Mouse (Mus musculus) liver, embryonic 12.5 days (tissue): ENCODE data around the gene Nfe2l2. TPM values are rescaled to one million over a fixed set of nuclear protein-coding genes. Genes with fewer than 3 reads are reported as not detected.
"Not testable (repeated sequence)": the region's sequence is repeated elsewhere in the genome, so short reads cannot be mapped to it uniquely, and the experiment has no call there.

Experiments used
- ATAC-seq: fragments of 200-750 bp; cut with Nextera tagmentation; 2 replicates; pipeline ENCODE4 v1.8.0; 2017; ENCODE audit warnings: moderate number of reproducible peaks, mild to moderate bottlenecking, moderate library complexity
- H3K27ac ChIP-seq: fragments of 300-500 bp; sonication (generic); 2 replicates; pipeline ENCODE4 v1.5.1; 2016; ENCODE audit warnings: mild to moderate bottlenecking
- H3K27me3 ChIP-seq: fragments of 300-500 bp; sonication (generic); replicated peaks from 2 replicates; pipeline ENCODE4 v1.6.1; 2016; ENCODE audit warnings: mild to moderate bottlenecking, moderate library complexity
- H3K36me3 ChIP-seq: fragments of 300-500 bp; sonication (generic); 2 replicates; pipeline ENCODE4 v1.6.1; 2016; ENCODE audit warnings: mild to moderate bottlenecking, moderate library complexity
- H3K4me1 ChIP-seq: fragments of 300-500 bp; sonication (generic); 2 replicates; pipeline ENCODE4 v1.6.1; 2016
- H3K4me2 ChIP-seq: fragments of 300-500 bp; sonication (generic); 2 replicates; pipeline ENCODE4 v1.6.1; 2016; ENCODE audit warnings: mild to moderate bottlenecking, moderate library complexity
- H3K4me3 ChIP-seq: fragments of 300-500 bp; sonication (generic); 2 replicates; pipeline ENCODE4 v1.5.1; 2016; ENCODE audit warnings: mild to moderate bottlenecking, moderate library complexity
- H3K9ac ChIP-seq: fragments of 300-500 bp; sonication (generic); 2 replicates; pipeline ENCODE4 v1.6.1; 2016; ENCODE audit warnings: mild to moderate bottlenecking, moderate library complexity
- H3K9me3 ChIP-seq: fragments of 300-500 bp; sonication (generic); replicated peaks from 2 replicates; pipeline ENCODE4 v1.6.1; 2016; ENCODE audit warnings: mild to moderate bottlenecking, moderate library complexity
- WGBS: fragments of 180-500 bp; shearing (Covaris S2); methylation state at CpG from one replicate; pipeline ENCODE4 v1.1.7; 2016; ENCODE audit not compliant: insufficient replicate concordance; 5-methylcytosine and 5-hydroxymethylcytosine counted together
- polyA plus RNA-seq: library from polyadenylated mRNA; unstranded; fragments of >200 nt; fragmentation: Nextera tagmentation; extraction: Ambion mirVana; gene quantifications from 2 replicates; pipeline ENCODE4 v1.2.1, GENCODE M21; 2016

Nfe2l2 gene
- polyA plus RNA-seq, 1 experiment from 2014 or later = 53.1 TPM

GRCm38 (mm10) chr2:75656924-75657323, 47.5 kb downstream of the Nfe2l2 start:
- Histone ChIP-seq H3K4me3 (no peak overlapping the region), H3K4me1 (peaks cover 41% of the 10 kb centered on the region), H3K27ac (peak overlapping the region; percentile 90), H3K36me3 (peaks cover 16% of the 10 kb centered on the region), H3K27me3 (no peaks in the 10 kb centered on the region), H3K4me2 (peak overlapping the region; percentile 79; the same call in 1 of the 2 replicates), H3K9me3 (no peaks in the 10 kb centered on the region), H3K9ac (peak overlapping the region; percentile 83)
- WGBS = 83% methylated on average over 5 of the region's 5 CpGs
- ATAC-seq = no peak

- WGBS = 83% methylated on average over 1 of the region's 1 CpGs
- Histone ChIP-seq H3K36me3 (0 out of 2 replicates have a peak, but pooled peaks cover 4% of the 10 kb centered on the region), H3K9ac (no peak overlapping the region), H3K27ac (no peak overlapping the region), H3K4me3 (no peak overlapping the region), H3K27me3 (no peaks in the 10 kb centered on the region), H3K4me2 (no peak overlapping the region), H3K4me1 (peaks cover 28% of the 10 kb centered on the region), H3K9me3 (no peaks in the 10 kb centered on the region)
- no peak for ATAC-seq
Measured at GRCm38 (mm10) chr2:75654679-75655078, 49.8 kb downstream of the Nfe2l2 start.

- no peak overlapping the region for H3K4me3 ChIP-seq
- H3K27me3 ChIP-seq = no peaks in the 10 kb centered on the region
- H3K27ac ChIP-seq = no peak overlapping the region
- peak; percentile 31; the same call in 1 of the 2 replicates for ATAC-seq
- 0 out of 2 replicates have a peak, but pooled peaks cover 4% of the 10 kb centered on the region for H3K36me3 ChIP-seq
- H3K9me3 ChIP-seq = no peaks in the 10 kb centered on the region
- no peak overlapping the region for H3K4me2 ChIP-seq
- H3K9ac ChIP-seq = no peak overlapping the region
- peaks cover 28% of the 10 kb centered on the region for H3K4me1 ChIP-seq
Measured at GRCm38 (mm10) chr2:75653150-75653549, 51.3 kb downstream of the Nfe2l2 start.

- peaks cover 8% of the 10 kb centered on the region for H3K4me1 ChIP-seq
- no peaks in the 10 kb centered on the region for H3K27me3 ChIP-seq
- ATAC-seq = no peak
- H3K4me2 ChIP-seq = no peak overlapping the region
- WGBS = 51% methylated on average over 1 of the region's 1 CpGs
- 0 out of 2 replicates have a peak, but pooled peaks cover 4% of the 10 kb centered on the region for H3K36me3 ChIP-seq
- H3K27ac ChIP-seq = no peak overlapping the region
- H3K9ac ChIP-seq = no peak overlapping the region
- H3K4me3 ChIP-seq = no peak overlapping the region
- no peaks in the 10 kb centered on the region for H3K9me3 ChIP-seq
Measured at GRCm38 (mm10) chr2:75650437-75650836, 54.0 kb downstream of the Nfe2l2 start.

GRCm38 (mm10) chr2:75645251-75645650, 59.2 kb downstream of the Nfe2l2 start:
- no peaks in the 10 kb centered on the region; the same call in 1 of the 2 replicates for H3K36me3 ChIP-seq
- H3K27me3 ChIP-seq = no peaks in the 10 kb centered on the region
- peaks cover 4% of the 10 kb centered on the region; the same call in 1 of the 2 replicates for H3K4me1 ChIP-seq
- no peak overlapping the region for H3K4me3 ChIP-seq
- no peak overlapping the region for H3K27ac ChIP-seq
- ATAC-seq = no peak
- H3K9ac ChIP-seq = no peak overlapping the region
- no peak overlapping the region for H3K4me2 ChIP-seq
- H3K9me3 ChIP-seq = no peaks in the 10 kb centered on the region; the same call in 1 of the 2 replicates
- 82% methylated on average over 12 of the region's 12 CpGs for WGBS

- Histone ChIP-seq H3K9ac (no peak overlapping the region), H3K27me3 (no peaks in the 10 kb centered on the region), H3K36me3 (no peaks in the 10 kb centered on the region; the same call in 1 of the 2 replicates), H3K27ac (no peak overlapping the region), H3K4me2 (no peak overlapping the region), H3K4me1 (peaks cover 4% of the 10 kb centered on the region; the same call in 1 of the 2 replicates), H3K9me3 (no peaks in the 10 kb centered on the region; the same call in 1 of the 2 replicates), H3K4me3 (no peak overlapping the region)
- WGBS = 72% methylated on average over 6 of the region's 6 CpGs
- no peak for ATAC-seq
Measured at GRCm38 (mm10) chr2:75643950-75644349, 60.5 kb downstream of the Nfe2l2 start.

- Histone ChIP-seq H3K27ac (no peak overlapping the region), H3K9me3 (no peaks in the 10 kb centered on the region; the same call in 1 of the 2 replicates), H3K36me3 (no peaks in the 10 kb centered on the region; the same call in 1 of the 2 replicates), H3K27me3 (no peaks in the 10 kb centered on the region), H3K4me3 (no peak overlapping the region), H3K9ac (no peak overlapping the region), H3K4me1 (peaks cover 4% of the 10 kb centered on the region; the same call in 1 of the 2 replicates), H3K4me2 (no peak overlapping the region)
- ATAC-seq = no peak
- 78% methylated on average over 8 of the region's 8 CpGs for WGBS
Measured at GRCm38 (mm10) chr2:75642795-75643550, 61.5 kb downstream of the Nfe2l2 start.

- not testable (repeated sequence) for H3K4me1 ChIP-seq, H3K27ac ChIP-seq, H3K9ac ChIP-seq, H3K27me3 ChIP-seq, H3K9me3 ChIP-seq, ATAC-seq, H3K36me3 ChIP-seq, H3K4me2 ChIP-seq, H3K4me3 ChIP-seq
- 34% methylated on average over 4 of the region's 4 CpGs for WGBS
Measured at GRCm38 (mm10) chr2:75642312-75642711, 62.1 kb downstream of the Nfe2l2 start.

GRCm38 (mm10) chr2:75639535-75639934, 64.9 kb downstream of the Nfe2l2 start:
- H3K4me1 ChIP-seq = peaks cover 11% of the 10 kb centered on the region
- H3K27me3 ChIP-seq, ATAC-seq, H3K36me3 ChIP-seq, H3K27ac ChIP-seq, H3K9ac ChIP-seq, H3K9me3 ChIP-seq: not testable (repeated sequence)
- peak overlapping the region; percentile 48 for H3K4me2 ChIP-seq
- 22% methylated on average over 11 of the region's 12 CpGs for WGBS
- peak overlapping the region; percentile 25; the same call in 1 of the 2 replicates for H3K4me3 ChIP-seq

GRCm38 (mm10) chr2:75637822-75638221, 66.6 kb downstream of the Nfe2l2 start:
- 68% methylated on average over 6 of the region's 6 CpGs for WGBS

GRCm38 (mm10) chr2:75637361-75637760, 67.1 kb downstream of the Nfe2l2 start:
- 0 out of 2 replicates have a peak, but pooled peaks cover 3% of the 10 kb centered on the region for H3K27me3 ChIP-seq
- H3K9ac ChIP-seq = no peak overlapping the region
- ATAC-seq = no peak
- H3K9me3 ChIP-seq = no peaks in the 10 kb centered on the region
- H3K27ac ChIP-seq = no peak overlapping the region
- H3K36me3 ChIP-seq = no peaks in the 10 kb centered on the region
- H3K4me2 ChIP-seq = no peak overlapping the region
- peaks cover 17% of the 10 kb centered on the region for H3K4me1 ChIP-seq
- H3K4me3 ChIP-seq = no peak overlapping the region

More at GRCm38 (mm10) chr2:75637822-75638221, 66.6 kb downstream of the Nfe2l2 start:
- ATAC-seq, H3K27me3 ChIP-seq, H3K9ac ChIP-seq, H3K4me2 ChIP-seq, H3K36me3 ChIP-seq, H3K27ac ChIP-seq, H3K4me3 ChIP-seq, H3K9me3 ChIP-seq: not testable (repeated sequence)
- peaks cover 17% of the 10 kb centered on the region for H3K4me1 ChIP-seq

- whole genome bisulfite sequencing = 85% methylated on average over 2 of the region's 2 CpGs
- H3K4me3 ChIP-seq, H3K9me3 ChIP-seq, H3K36me3 ChIP-seq, ATAC-seq, H3K4me2 ChIP-seq, H3K27me3 ChIP-seq, H3K27ac ChIP-seq, H3K9ac ChIP-seq: not testable (repeated sequence)
- H3K4me1 ChIP-seq = peaks cover 17% of the 10 kb centered on the region
Measured at GRCm38 (mm10) chr2:75637055-75637304, 67.5 kb downstream of the Nfe2l2 start.
